Comparison of ENCODE assay signal across 19 mouse cellular contexts in the genomic region with DNA sequence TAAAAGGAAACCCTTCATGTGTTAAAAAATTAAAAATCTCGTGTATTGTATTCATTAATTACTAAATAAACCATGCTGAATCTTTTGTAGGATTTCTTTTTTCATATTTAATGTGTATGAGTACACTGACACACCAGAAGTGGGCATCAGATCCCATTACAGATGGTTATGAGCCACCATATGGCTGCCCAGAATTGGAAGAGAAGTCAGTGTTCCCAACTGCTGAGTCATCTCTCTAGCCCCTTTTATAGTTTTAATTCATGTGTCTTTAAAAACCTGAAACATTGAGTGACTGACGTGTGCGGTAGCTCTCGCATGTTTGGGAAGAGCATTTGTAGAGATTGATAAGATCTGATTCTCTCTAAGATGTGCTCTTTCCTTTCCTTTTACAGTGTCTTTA. TPM values are rescaled to one million over a fixed set of nuclear protein-coding genes. Genes with fewer than 3 reads are reported as not detected.
DNase-seq lines count a peak whose midpoint lies in the region; ATAC-seq and TF ChIP-seq lines count a peak whose summit lies in the region.
"Had no signal": no experiment of that assay in that cellular context is flagged by ENCODE, and none has a peak within 500 bp of the region (broad histone marks: within the 10 kb centered on the region; RNA-seq: fewer than 3 reads in every experiment).

No protein-coding gene starts in this region.

- no peak for TF ChIP-seq CTCF in forebrain, postnatal 0 days (IDR thresholded peaks at IDR 0.05; ENCODE audit: low read depth)

- no peak overlapping the region for H3K4me2 ChIP-seq in forebrain, postnatal 0 days (ENCODE audit: low read depth)
- H3K4me2 ChIP-seq: hindbrain, embryonic 14.5 days; intestine, embryonic 15.5 days; midbrain, embryonic 13.5 days; neural tube, embryonic 12.5 days had no signal

- no peaks in the 10 kb centered on the region for H3K4me1 ChIP-seq in forebrain, postnatal 0 days (ENCODE audit: insufficient read depth)
- H3K4me1 ChIP-seq in forebrain, embryonic 10.5 days = no peaks in the 10 kb centered on the region
- H3K4me1 ChIP-seq: intestine, embryonic 15.5 days; midbrain, embryonic 13.5 days; neural tube, embryonic 12.5 days had no signal

- no peak overlapping the region for H3K9ac ChIP-seq in forebrain, postnatal 0 days
- H3K9ac ChIP-seq: hindbrain, embryonic 14.5 days; intestine, embryonic 15.5 days; midbrain, embryonic 13.5 days; neural tube, embryonic 12.5 days had no signal

- H3K9me3 ChIP-seq in forebrain, postnatal 0 days (ENCODE audit: low read length) = no peaks in the 10 kb centered on the region
- no peaks in the 10 kb centered on the region for H3K9me3 ChIP-seq in forebrain, embryonic 10.5 days
- H3K9me3 ChIP-seq: intestine, embryonic 15.5 days; midbrain, embryonic 13.5 days; neural tube, embryonic 12.5 days had no signal

- WGBS in forebrain, postnatal 0 days = 66% methylated on average over 4 of the region's 4 CpGs
- 94% methylated on average over 4 of the region's 4 CpGs for WGBS in forebrain, embryonic 10.5 days

- H3K27ac ChIP-seq in forebrain, postnatal 0 days (ENCODE audit: low read depth, low read length) = no peak overlapping the region
- no peak overlapping the region for H3K27ac ChIP-seq in forebrain, embryonic 10.5 days
- H3K27ac ChIP-seq: heart, adult 2 months; hindbrain, embryonic 14.5 days; intestine, embryonic 15.5 days; midbrain, embryonic 13.5 days; neural tube, embryonic 12.5 days had no signal

- H3K36me3 ChIP-seq in forebrain, postnatal 0 days (ENCODE audit: insufficient read depth) = peaks cover 3% of the 10 kb centered on the region
- H3K36me3 ChIP-seq in forebrain, embryonic 10.5 days (replicated peaks) = peaks cover 14% of the 10 kb centered on the region
- H3K36me3 ChIP-seq: intestine, embryonic 15.5 days; neural tube, embryonic 12.5 days had no signal

- peak; percentile 21 for DNase-seq in forebrain, postnatal 0 days
- DNase-seq in forebrain, embryonic 10.5 days (ENCODE audit: extremely low spot score, low spot score) = no peak
- DNase-seq in right cerebral cortex, adult 18-20 months = peak; percentile 54
- no peak for DNase-seq in right cerebral cortex, postnatal 14 days
- peak; percentile 47 for DNase-seq in layer of hippocampus, adult 9-10 months (ENCODE audit: low spot score)
- no peak for DNase-seq in thymus, postnatal 0 days (ENCODE audit: low spot score)
- DNase-seq in lung, postnatal 14 days = no peak
- DNase-seq: gastrocnemius, postnatal 25 days; heart, adult 2 months; heart, postnatal 36 days; kidney, adult 9 months; kidney, postnatal 25 days; liver; lung, postnatal 10 days; thymus, postnatal 36 days had no signal

- no peak for ATAC-seq in forebrain, postnatal 0 days
- ATAC-seq: intestine, embryonic 15.5 days; midbrain, embryonic 13.5 days had no signal

- no peaks in the 10 kb centered on the region for H3K27me3 ChIP-seq in forebrain, postnatal 0 days (ENCODE audit: insufficient read depth, low read length)
- no peaks in the 10 kb centered on the region for H3K27me3 ChIP-seq in forebrain, embryonic 10.5 days (ENCODE audit: poor library complexity, severe bottlenecking)
- H3K27me3 ChIP-seq: intestine, embryonic 15.5 days; midbrain, embryonic 13.5 days; neural tube, embryonic 12.5 days had no signal

- H3K4me3 ChIP-seq in forebrain, postnatal 0 days (ENCODE audit: low read depth, low read length) = no peak overlapping the region
- no peak overlapping the region for H3K4me3 ChIP-seq in forebrain, embryonic 10.5 days
- H3K4me3 ChIP-seq: heart, adult 2 months; intestine, embryonic 15.5 days; midbrain, embryonic 13.5 days; neural tube, embryonic 12.5 days had no signal

RNA-seq across cellular contexts. Expression of a gene that starts 21.7 kb away (rescaled TPM):
- 72.8 and 85.4 TPM in 2 replicates for total RNA-seq in forebrain, postnatal 0 days (2014; rRNA removed)
- 29.0 and 38.4 TPM in 2 replicates for polyA plus RNA-seq in forebrain, postnatal 0 days (2015; fragmentation: Nextera tagmentation; extraction: Ambion mirVana)
- 19.0 and 19.8 TPM in 2 replicates for polyA plus RNA-seq in forebrain, embryonic 10.5 days (2016; fragmentation: Nextera tagmentation; extraction: Ambion mirVana)
- polyA plus RNA-seq in thymus, postnatal 0 days (2015; fragmentation: Nextera tagmentation; extraction: Ambion mirVana) = 19.0 and 22.7 TPM in 2 replicates

RNA-seq across cellular contexts. Expression of a gene that starts 52.0 kb away (rescaled TPM):
- total RNA-seq in forebrain, postnatal 0 days (2014; rRNA removed) = 48.1 and 51.2 TPM in 2 replicates
- 27.2 and 33.6 TPM in 2 replicates for polyA plus RNA-seq in forebrain, postnatal 0 days (2015; fragmentation: Nextera tagmentation; extraction: Ambion mirVana)
- 6.4 and 6.5 TPM in 2 replicates for polyA plus RNA-seq in forebrain, embryonic 10.5 days (2016; fragmentation: Nextera tagmentation; extraction: Ambion mirVana)
- polyA plus RNA-seq in thymus, postnatal 0 days (2015; fragmentation: Nextera tagmentation; extraction: Ambion mirVana) = 0.83 and 1.0 TPM in 2 replicates

Comparison
In these comparisons a context has a peak if more than half of its experiments do, and no peak if none do; other contexts are left out.
1. DNase-seq: peak in forebrain, postnatal 0 days (single experiment), right cerebral cortex, adult 18-20 months (single experiment) and layer of hippocampus, adult 9-10 months (single experiment); none in forebrain, embryonic 10.5 days (single experiment), right cerebral cortex, postnatal 14 days (single experiment), thymus, postnatal 0 days (single experiment) and lung, postnatal 14 days (single experiment).